Mouse (Mus musculus) heart, adult 2 months (tissue): ENCODE measurements around the gene Apom. TPM values are rescaled to one million over a fixed set of nuclear protein-coding genes. Genes with fewer than 3 reads are reported as not detected.

ENCODE experiments used
- DNase-seq, 2 experiments: peaks; one replicate each; pipeline ENCODE4 v3.0.0; 2021
- H3K27ac ChIP-seq: fragments of 200-600 bp; 2 replicates; pipeline ENCODE4 v1.8.1; 2022
- H3K27me3 ChIP-seq: fragments of 200-500 bp; 2 replicates; pipeline ENCODE4 v1.6.1; 2012; ENCODE audit warnings: mild to moderate bottlenecking, low read length, inconsistent platforms, mixed read lengths; ENCODE audit not compliant: control insufficient read depth, insufficient read depth
- H3K36me3 ChIP-seq: fragments of 200-500 bp; 2 replicates; pipeline ENCODE4 v1.6.1; 2012; ENCODE audit warnings: low read length, inconsistent platforms; ENCODE audit not compliant: control insufficient read depth, insufficient read depth
- H3K4me1 ChIP-seq: fragments of 200-500 bp; 2 replicates; pipeline ENCODE4 v1.6.1; 2011; ENCODE audit warnings: low read length; ENCODE audit not compliant: control insufficient read depth, insufficient read depth
- H3K4me3 ChIP-seq: fragments of 200-600 bp; 2 replicates; pipeline ENCODE4 v1.8.1; 2022
- H3K79me2 ChIP-seq: fragments of 200-500 bp; replicated peaks from 2 replicates; pipeline ENCODE4 v1.6.1; 2012; ENCODE audit warnings: mild to moderate bottlenecking, inconsistent platforms, low read length, moderate library complexity, mixed read lengths; ENCODE audit not compliant: control insufficient read depth, insufficient read depth
- H3K9ac ChIP-seq: fragments of 200-500 bp; 2 replicates; pipeline ENCODE4 v1.6.1; 2012; ENCODE audit warnings: low read depth, mild to moderate bottlenecking, control low read depth, inconsistent platforms, low read length, mixed read lengths
- CTCF ChIP-seq: fragments of 200-600 bp; IDR thresholded peaks from 2 replicates; pipeline ENCODE4 v1.8.1; 2022; ENCODE audit warnings: antibody characterized with exemption, mild to moderate bottlenecking, moderate library complexity
- EP300 ChIP-seq: fragments of 200-500 bp; IDR thresholded peaks from 2 replicates; pipeline ENCODE4 v1.6.1; 2011; ENCODE audit warnings: low read depth, low read length, control low read depth; ENCODE audit not compliant: insufficient read depth
- POLR2A ChIP-seq: fragments of 200-500 bp; IDR thresholded peaks from 2 replicates; pipeline ENCODE4 v1.6.1; 2011; ENCODE audit warnings: mild to moderate bottlenecking, low read depth, low read length, control low read depth; ENCODE audit not compliant: insufficient read depth
- WGBS: fragments of 180-500 bp; shearing (Covaris S2); methylation state at CpG from one replicate; pipeline ENCODE4 v1.1.7; 2018; 5-methylcytosine and 5-hydroxymethylcytosine counted together
- intact Hi-C: fragments of 180-260 bp; cut with DNase I; formaldehyde crosslinking; loops from one replicate; pipeline ENCODE4 v1.15.1; 2025
- polyA plus RNA-seq: library from polyadenylated mRNA; depleted of rRNA; stranded (reverse); fragments of >200 nt; gene quantifications from 2 replicates; pipeline ENCODE4 v1.2.3, GENCODE M21; 2012
- total RNA-seq, 2 experiments: library from RNA; stranded (reverse); gene quantifications; 2 replicates each; pipeline ENCODE4 v1.2.3; 2021

The Apom gene
- total and polyA plus RNA-seq, 3 experiments = not detected

GRCm38 (mm10) chr17:35135591-35136320, 3.9 kb upstream of the Apom start:
- no peak for DNase-seq
- no peak for TF ChIP-seq CTCF
- TF ChIP-seq POLR2A = no peak
- TF ChIP-seq EP300 = no peak
- peak overlapping the region; percentile 95 for H3K27ac ChIP-seq
- H3K4me1 ChIP-seq = peaks cover 3% of the 10 kb centered on the region
- H3K27me3 ChIP-seq = no peaks in the 10 kb centered on the region
- H3K36me3 ChIP-seq = no peaks in the 10 kb centered on the region
- under 1% methylated on average over 43 of the region's 43 CpGs for WGBS
- peaks cover 6% of the 10 kb centered on the region for H3K79me2 ChIP-seq
- H3K9ac ChIP-seq = peak overlapping the region; percentile 89
- peak overlapping the region; percentile 75 for H3K4me3 ChIP-seq
- intact Hi-C loops = loop anchor here (2.0 kb wide), 2 partner anchors 15 to 27 kb away; partner anchors contain the start of gene Gpank1

- peaks cover 3% of the 10 kb centered on the region for H3K4me1 ChIP-seq
- H3K4me3 ChIP-seq = peak within 1 kb of the TSS; percentile 75
- TF ChIP-seq EP300 = peak; percentile 66
- TF ChIP-seq POLR2A = peak; percentile 65
- peak; percentile 12; the same call in 1 of the 2 replicates for TF ChIP-seq CTCF
- under 1% methylated on average over 66 of the region's 66 CpGs for WGBS
- H3K79me2 ChIP-seq = peaks cover 4% of the 10 kb centered on the region
- peak within 1 kb of the TSS; percentile 89 for H3K9ac ChIP-seq
- intact Hi-C loops = loop anchor here (2.0 kb wide), 1 partner anchor 14 kb away; the partner anchor contains the start of gene Gpank1
- peak within 1 kb of the TSS; percentile 95 for H3K27ac ChIP-seq
- peak; percentile 96 for DNase-seq
- no peaks in the 10 kb centered on the region for H3K27me3 ChIP-seq
- H3K36me3 ChIP-seq = no peaks in the 10 kb centered on the region
Observed at GRCm38 (mm10) chr17:35134801-35135590, 3.1 kb upstream of the Apom start, which contains the start of gene Bag6. TSS of gene Bag6 (plus strand) at chr17:35135178.

- Histone ChIP-seq H3K9ac (no peak overlapping the region), H3K36me3 (no peaks in the 10 kb centered on the region), H3K27me3 (no peaks in the 10 kb centered on the region), H3K4me1 (peaks cover 3% of the 10 kb centered on the region), H3K4me3 (no peak overlapping the region), H3K27ac (no peak overlapping the region), H3K79me2 (peaks cover 3% of the 10 kb centered on the region)
- 91% methylated on average over 7 of the region's 7 CpGs for WGBS
- no peak for TF ChIP-seq POLR2A
- TF ChIP-seq CTCF = no peak
- TF ChIP-seq EP300 = no peak
- no peak for DNase-seq
- intact Hi-C loops = no loop called here
Observed at GRCm38 (mm10) chr17:35133517-35133916, 1.7 kb upstream of the Apom start.

DNA sequence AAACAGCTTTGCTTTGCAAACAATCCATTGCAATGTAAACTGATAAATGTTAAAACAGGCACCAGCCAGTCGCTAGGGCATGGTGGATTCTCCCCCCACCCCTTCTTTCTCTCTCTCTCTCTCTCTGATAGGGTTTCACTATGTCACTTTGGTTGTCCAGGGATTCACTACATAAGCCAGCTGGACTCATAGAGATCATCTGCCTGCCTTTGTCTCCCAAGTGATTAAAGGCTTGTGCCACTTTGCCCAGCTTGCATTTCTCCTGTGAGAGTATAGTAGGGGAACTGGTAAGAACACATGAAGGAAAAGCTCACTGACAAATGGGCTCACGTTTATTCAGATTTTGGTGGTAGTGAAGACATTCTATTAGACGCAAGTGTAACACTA, 317 bp upstream of the Apom start:
- TF ChIP-seq POLR2A (no peak), EP300 (no peak), CTCF (no peak)
- Histone ChIP-seq H3K27ac (no peak overlapping the region), H3K27me3 (no peaks in the 10 kb centered on the region), H3K36me3 (no peaks in the 10 kb centered on the region), H3K4me3 (no peak overlapping the region), H3K4me1 (peaks cover 3% of the 10 kb centered on the region), H3K79me2 (peaks cover 3% of the 10 kb centered on the region), H3K9ac (no peak overlapping the region)
- WGBS = 65% methylated on average over 3 of the region's 3 CpGs
- no peak for DNase-seq
- intact Hi-C loops = no loop called here

- Histone ChIP-seq H3K27ac (no peak overlapping the region), H3K36me3 (no peaks in the 10 kb centered on the region), H3K4me3 (no peak overlapping the region), H3K4me1 (0 out of 2 replicates have a peak, but pooled peaks cover 2% of the 10 kb centered on the region), H3K9ac (no peak overlapping the region), H3K79me2 (peaks cover under 1% of the 10 kb centered on the region), H3K27me3 (no peaks in the 10 kb centered on the region)
- no peak for DNase-seq
- no peak for TF ChIP-seq POLR2A
- TF ChIP-seq EP300 = no peak
- no peak for TF ChIP-seq CTCF
- intact Hi-C loops = no loop called here
- WGBS = 83% methylated on average over 8 of the region's 8 CpGs
Observed at GRCm38 (mm10) chr17:35131038-35131437, 812 bp downstream of the Apom start.

DNA sequence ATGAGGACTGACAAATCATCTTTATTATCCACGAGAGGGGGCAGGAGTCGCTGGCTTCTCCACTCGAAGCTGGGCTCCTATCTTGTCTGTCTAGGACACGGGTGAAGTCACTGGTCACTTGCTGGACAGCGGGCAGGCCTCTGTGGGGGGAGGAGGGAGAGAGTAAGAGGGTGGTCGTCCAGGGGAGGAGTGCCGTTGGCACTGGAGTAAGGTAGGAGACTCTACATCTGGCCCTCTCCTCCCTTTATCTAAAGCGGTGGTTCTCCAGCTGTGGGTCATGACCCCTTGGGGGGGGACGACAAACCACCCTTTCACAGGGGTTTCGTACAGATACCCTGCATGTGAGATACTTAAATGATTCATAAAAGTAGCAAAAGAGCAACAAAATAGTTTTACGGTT, 2.9 kb downstream of the Apom start:
- Histone ChIP-seq H3K27me3 (no peaks in the 10 kb centered on the region), H3K79me2 (no peaks in the 10 kb centered on the region), H3K4me1 (peaks cover 4% of the 10 kb centered on the region), H3K4me3 (no peak overlapping the region), H3K9ac (no peak overlapping the region), H3K27ac (no peak overlapping the region), H3K36me3 (no peaks in the 10 kb centered on the region)
- no peak for DNase-seq
- TF ChIP-seq EP300 = no peak
- TF ChIP-seq POLR2A = no peak
- TF ChIP-seq CTCF = no peak
- WGBS = 63% methylated on average over 11 of the region's 11 CpGs
- intact Hi-C loops = loop anchor here (5.0 kb wide), 1 partner anchor 33 kb away; the partner anchor contains the start of gene Prrc2a
